In the genomic region with DNA sequence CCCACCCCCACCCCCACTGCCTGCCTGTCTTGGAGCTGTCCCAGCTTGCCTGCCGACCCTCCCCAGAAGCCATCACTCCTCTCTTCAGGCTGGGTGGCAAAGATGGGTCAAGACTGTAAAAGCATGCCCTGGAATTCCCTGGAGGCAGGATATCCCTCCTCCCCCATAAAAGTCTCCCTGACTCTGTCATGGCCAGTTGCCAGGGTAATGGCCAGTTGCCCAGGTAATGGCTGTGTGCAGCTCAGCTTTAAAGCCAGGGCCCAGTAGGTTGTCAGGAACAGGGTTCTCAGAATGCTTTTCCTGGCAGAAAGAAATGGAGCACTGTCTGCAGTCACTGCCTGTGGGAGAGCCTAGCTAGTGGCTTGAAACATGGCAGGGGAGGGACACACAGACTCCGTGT, we compare ENCODE assay signal across 7 mouse cellular contexts.
DNase-seq lines count a peak whose midpoint lies in the region; TF ChIP-seq lines count a peak whose summit lies in the region.

No protein-coding gene starts in this region.

- no peaks in the 10 kb centered on the region for H3K27me3 ChIP-seq in kidney, adult 2 months (replicated peaks; ENCODE audit: control insufficient read depth, insufficient read depth, low read length)

- TF ChIP-seq POLR2A in lung, adult 2 months (IDR thresholded peaks at IDR 0.05; ENCODE audit: borderline replicate concordance, extremely low read depth, low read depth, low read length), result no peak
- TF ChIP-seq POLR2A in kidney, adult 2 months (IDR thresholded peaks at IDR 0.05; ENCODE audit: low read depth, low read length), result no peak

- no peak for TF ChIP-seq CTCF in lung, adult 2 months (IDR thresholded peaks at IDR 0.05; ENCODE audit: insufficient read depth, low read length)
- TF ChIP-seq CTCF in kidney, adult 2 months (conservative IDR thresholded peaks at IDR 0.05; ENCODE audit: insufficient read depth, insufficient read length, low read depth, low read length), result no peak

- H3K36me3 ChIP-seq in kidney, adult 2 months (ENCODE audit: control insufficient read depth, insufficient read depth, low read length), result no peaks in the 10 kb centered on the region

- no peaks in the 10 kb centered on the region for H3K4me1 ChIP-seq in lung, adult 2 months (ENCODE audit: control insufficient read depth, insufficient read depth, low read length)
- H3K4me1 ChIP-seq in kidney, adult 2 months (ENCODE audit: control insufficient read depth, insufficient read depth, low read length), result no peaks in the 10 kb centered on the region

- no peak overlapping the region for H3K27ac ChIP-seq in kidney, adult 2 months (ENCODE audit: insufficient read depth, low read depth, low read length)

- 25% methylated on average over 2 of the region's 2 CpGs for WGBS in lung, adult 2 months
- WGBS in kidney, adult 2 months, result 16% methylated on average over 2 of the region's 2 CpGs

- no peak overlapping the region for H3K4me3 ChIP-seq in lung, adult 2 months (replicated peaks; ENCODE audit: extremely low read depth, low read depth, low read length)
- H3K4me3 ChIP-seq in kidney, adult 2 months (ENCODE audit: insufficient read depth, low read depth, low read length), result no peak overlapping the region

- DNase-seq in lung, postnatal 14 days, result peak; percentile 18
- no peak for DNase-seq in lung, adult 2 months
- DNase-seq in brain, adult 2 months (ENCODE audit: low read depth, low spot score), result peak; percentile 55
- DNase-seq in cerebellum, postnatal 25 days, result peak; percentile 78 to 90
- peak; percentile 91 for DNase-seq in kidney, adult 2 months
- DNase-seq in ovary, postnatal 14 days (ENCODE audit: low spot score), result peak; percentile 58
- DNase-seq in spleen, adult 18-20 months, result no peak

Comparison
In these comparisons a context has a peak if more than half of its experiments do, and no peak if none do; other contexts are left out.
1. DNase-seq: peak in lung, postnatal 14 days (single experiment), brain, adult 2 months (single experiment), cerebellum, postnatal 25 days (2 of 2), kidney, adult 2 months (single experiment) and ovary, postnatal 14 days (single experiment); none in lung, adult 2 months (single experiment) and spleen, adult 18-20 months (0 of 2).